Mouse (Mus musculus) regulatory T cell (primary cell): ENCODE results near the gene Ppp1r12a.

ENCODE experiments used
- in situ Hi-C: fragments of 300-600 bp; cut with MboI, MseI; formaldehyde crosslinking; loops from one replicate; pipeline ENCODE4 v1.15.1; 2025; ENCODE audit warnings: high pct_unique_total_duplicates

The Ppp1r12a gene

DNA sequence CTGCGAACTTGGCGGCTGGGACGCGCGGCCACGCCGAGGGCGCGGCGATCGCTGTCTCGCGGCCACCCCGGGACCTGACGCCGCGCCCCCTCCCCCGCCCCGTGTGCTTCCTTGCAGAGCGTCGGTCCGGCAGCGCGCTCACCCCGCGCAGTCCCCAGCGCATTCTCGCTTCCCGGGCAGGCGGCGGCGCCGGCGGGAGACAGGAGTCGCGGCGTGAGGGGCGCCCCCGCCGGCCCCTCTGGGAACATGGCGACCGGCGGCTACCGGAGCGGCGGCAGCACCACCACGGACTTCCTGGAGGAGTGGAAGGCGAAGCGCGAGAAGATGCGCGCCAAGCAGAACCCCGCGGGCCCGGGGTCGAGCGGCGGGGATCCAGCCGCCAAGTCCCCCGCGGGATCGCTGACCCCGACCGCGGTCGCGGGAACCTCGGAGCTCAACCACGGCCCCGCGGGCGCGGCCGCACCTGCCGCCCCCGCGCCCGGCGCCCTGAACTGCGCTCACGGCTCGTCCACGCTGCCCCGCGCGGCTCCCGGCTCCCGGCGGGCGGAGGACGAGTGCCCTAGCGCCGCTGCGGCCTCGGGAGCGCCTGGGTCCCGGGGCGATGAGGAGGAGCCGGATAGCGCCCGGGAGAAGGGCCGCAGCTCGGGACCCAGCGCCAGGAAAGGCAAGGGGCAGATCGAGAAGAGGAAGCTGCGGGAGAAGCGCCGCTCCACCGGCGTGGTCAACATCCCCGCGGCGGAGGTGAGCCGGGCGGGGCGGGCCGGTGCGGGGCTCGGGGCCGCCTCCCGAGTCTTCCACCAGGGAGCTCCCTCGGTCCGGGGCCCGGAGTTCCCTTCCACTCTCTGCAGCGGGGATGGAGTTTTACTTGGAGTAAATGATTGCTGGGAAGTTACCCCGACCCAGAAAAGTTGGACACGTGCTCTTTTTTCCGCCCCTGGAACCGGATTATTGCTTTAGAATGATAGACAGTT lies 170.9 kb downstream of the Ppp1r12a start:
- in situ Hi-C loops: no loop called here

DNA sequence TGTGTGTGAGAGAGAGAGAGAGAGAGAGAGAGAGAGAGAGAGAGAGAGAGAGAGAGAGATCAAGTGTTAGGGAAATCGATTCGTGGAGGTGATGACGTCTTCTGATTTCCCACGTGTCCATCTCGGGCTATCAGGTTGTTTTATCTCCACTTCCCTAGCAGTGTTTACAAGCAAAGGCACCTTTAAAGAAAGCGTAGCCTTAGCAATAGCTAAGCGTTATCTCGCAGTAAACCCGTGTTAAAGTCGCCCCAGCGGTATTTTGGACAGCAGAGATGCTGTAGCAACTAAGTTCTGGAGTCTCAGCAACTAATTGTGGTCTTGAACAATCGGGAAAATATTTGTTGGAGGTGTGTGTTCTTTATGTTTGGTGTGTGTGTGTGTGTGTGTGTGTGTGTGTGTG lies 171.6 kb downstream of the Ppp1r12a start:
- in situ Hi-C loops: no loop called here
